9 mouse cellular contexts compared by ENCODE assay signal in genomic region chr13:38151671-38152428, GRCm38 (mm10). TPM values are rescaled to one million over a fixed set of nuclear protein-coding genes. Genes with fewer than 3 reads are reported as not detected.
DNase-seq lines count a peak whose midpoint lies in the region; ATAC-seq lines count a peak whose summit lies in the region.
"Had no signal": no experiment of that assay in that cellular context is flagged by ENCODE, and none has a peak within 500 bp of the region (broad histone marks: within the 10 kb centered on the region; RNA-seq: fewer than 3 reads in every experiment).

No protein-coding gene starts in this region.

- H3K9me3 ChIP-seq in heart, embryonic 10.5 days = no peaks in the 10 kb centered on the region
- H3K9me3 ChIP-seq in heart, embryonic 16.5 days (replicated peaks; ENCODE audit: control insufficient read depth, low read length) = no peaks in the 10 kb centered on the region

- no peaks in the 10 kb centered on the region for H3K36me3 ChIP-seq in heart, embryonic 10.5 days
- H3K36me3 ChIP-seq in heart, embryonic 16.5 days (ENCODE audit: control insufficient read depth, insufficient read depth) = no peaks in the 10 kb centered on the region

- peak overlapping the region; percentile 81 for H3K4me3 ChIP-seq in heart, embryonic 10.5 days
- peak overlapping the region; percentile 39 for H3K4me3 ChIP-seq in brown adipose tissue, adult 24 weeks (ENCODE audit: insufficient read depth, low read depth, low read length)
- peak overlapping the region; percentile 78 for H3K4me3 ChIP-seq in heart, embryonic 16.5 days (ENCODE audit: low read length)

- peaks cover 73% of the 10 kb centered on the region for H3K4me1 ChIP-seq in heart, embryonic 10.5 days
- H3K4me1 ChIP-seq in brown adipose tissue, adult 24 weeks (ENCODE audit: control insufficient read depth, insufficient read depth, insufficient read length, low read length) = peaks cover 5% of the 10 kb centered on the region; the same call in 1 of the 2 replicates
- H3K4me1 ChIP-seq in heart, embryonic 16.5 days (ENCODE audit: control insufficient read depth, insufficient read depth, low read length) = peaks cover 38% of the 10 kb centered on the region

- WGBS in heart, embryonic 10.5 days = under 1% methylated on average over 49 of the region's 49 CpGs
- WGBS in heart, embryonic 16.5 days = under 1% methylated on average over 49 of the region's 49 CpGs

- peak overlapping the region; percentile 96 for H3K27ac ChIP-seq in heart, embryonic 10.5 days
- H3K27ac ChIP-seq in brown adipose tissue, adult 24 weeks (replicated peaks; ENCODE audit: low read depth, low read length) = no peak overlapping the region
- H3K27ac ChIP-seq in heart, embryonic 16.5 days (ENCODE audit: low read length) = peak overlapping the region; percentile 97

- peaks cover 26% of the 10 kb centered on the region for H3K27me3 ChIP-seq in heart, embryonic 10.5 days (ENCODE audit: insufficient read depth, poor library complexity, severe bottlenecking)
- peaks cover 6% of the 10 kb centered on the region; the same call in 1 of the 2 replicates for H3K27me3 ChIP-seq in heart, embryonic 16.5 days (ENCODE audit: control insufficient read depth, insufficient read depth, low read length)

- H3K9ac ChIP-seq in heart, embryonic 16.5 days (ENCODE audit: low read length) = peak overlapping the region; percentile 81

- DNase-seq in heart, embryonic 10.5 days (ENCODE audit: low spot score) = peak; percentile 80
- DNase-seq in heart, adult 8-10 months (ENCODE audit: low spot score) = no peak
- peak; percentile 41 to 61 for DNase-seq in kidney, postnatal 4 days
- peak; percentile 48 for DNase-seq in testis, postnatal 10 days (ENCODE audit: low spot score)
- no peak for DNase-seq in layer of hippocampus, postnatal 36 days

- ATAC-seq in heart, embryonic 16.5 days (replicated peaks; ENCODE audit: extremely low read depth, insufficient read depth, low FRiP score) = 0 out of 2 replicates have a peak, but pooled peaks have one; percentile 3
- ATAC-seq in megakaryocyte progenitor cell, adult 5-6 weeks (replicated peaks; ENCODE audit: poor library complexity) = 0 out of 2 replicates have a peak, but pooled peaks have one; percentile 7

- H3K4me2 ChIP-seq in heart, embryonic 16.5 days (ENCODE audit: low read depth, low read length) = peak overlapping the region; percentile 73

RNA-seq across cellular contexts. Expression of gene Dsp, which starts 0.8 kb away (rescaled TPM):
- 27.1 and 35.3 TPM in 2 replicates for polyA plus RNA-seq in heart, embryonic 10.5 days (2016; fragmentation: Nextera tagmentation; extraction: Ambion mirVana)
- total RNA-seq in heart, adult 8-10 months (2022) = 100 to 1,000 TPM; 553 to 683 (median 643) TPM
- polyA plus RNA-seq in brown adipose tissue, adult 24 weeks (2012; ENCODE audit: insufficient read depth, insufficient read length, missing spikeins) = 0.33 and 1.3 TPM in 2 replicates
- polyA plus RNA-seq in heart, embryonic 16.5 days (2015; fragmentation: Nextera tagmentation; extraction: Ambion mirVana) = 40.0 and 44.1 TPM in 2 replicates
- total RNA-seq in megakaryocyte progenitor cell, adult 5-6 weeks (2015) = 0.37 and 0.64 TPM in 2 replicates
- total RNA-seq in megakaryocyte progenitor cell, adult 5-6 weeks (2017) = 0.95 and 1.0 TPM in 2 replicates
- total RNA-seq in layer of hippocampus, postnatal 36 days (2021) = 10 to 100 TPM; 11.1 to 17.5 TPM
- total RNA-seq: MEL had no signal

RNA-seq across cellular contexts. Expression of gene Snrnp48, which starts 52.9 kb away (rescaled TPM):
- 29.7 and 34.1 TPM in 2 replicates for polyA plus RNA-seq in heart, embryonic 10.5 days (2016; fragmentation: Nextera tagmentation; extraction: Ambion mirVana)
- total RNA-seq in heart, adult 8-10 months (2022) = 10 to 100 TPM in 2 of 4 experiments, 1 to 10 TPM in 2; 6.5 to 15.6 (median 10.9) TPM
- 9.7 and 27.0 TPM in 2 replicates for polyA plus RNA-seq in brown adipose tissue, adult 24 weeks (2012; ENCODE audit: insufficient read depth, insufficient read length, missing spikeins)
- polyA plus RNA-seq in heart, embryonic 16.5 days (2015; fragmentation: Nextera tagmentation; extraction: Ambion mirVana) = 23.4 and 25.2 TPM in 2 replicates
- total RNA-seq in megakaryocyte progenitor cell, adult 5-6 weeks (2015) = 63.3 and 73.8 TPM in 2 replicates
- total RNA-seq in megakaryocyte progenitor cell, adult 5-6 weeks (2017) = 65.3 and 112 TPM in 2 replicates
- total RNA-seq in layer of hippocampus, postnatal 36 days (2021) = 10 to 100 TPM; 21.5 to 33.8 TPM

Comparison
In these comparisons a context has a peak if more than half of its experiments do, and no peak if none do; other contexts are left out.
1. DNase-seq: peak in heart, embryonic 10.5 days (single experiment), kidney, postnatal 4 days (2 of 2) and testis, postnatal 10 days (single experiment); none in heart, adult 8-10 months (single experiment) and layer of hippocampus, postnatal 36 days (0 of 2).
2. RNA of gene Dsp, which starts 0.8 kb away (total RNA-seq): 553 to 683 TPM in heart, adult 8-10 months; 11.1 to 17.5 TPM in layer of hippocampus, postnatal 36 days and 0.37 to 1.0 TPM in megakaryocyte progenitor cell, adult 5-6 weeks; every median in the first group is over 10 times any median in the second.
3. Peak in every context shown above with its lines, with median percentiles within 50 percentile points of each other: H3K4me3 ChIP-seq.